Mouse (Mus musculus) CD4-positive, CD25-positive, alpha-beta regulatory T cell, adult 9 weeks (primary cell): ENCODE measurements around the gene Slc35b4. TPM values are rescaled to one million over a fixed set of nuclear protein-coding genes. Genes with fewer than 3 reads are reported as not detected.

ENCODE experiments used
- polyA plus RNA-seq: library from polyadenylated mRNA; unstranded; fragments of 100-300 nt; shearing (Covaris generic); gene quantifications from one replicate; pipeline ENCODE4 v1.2.1, GENCODE M21; 2017

Gene Slc35b4
- polyA plus RNA-seq = 66.6 TPM

DNA sequence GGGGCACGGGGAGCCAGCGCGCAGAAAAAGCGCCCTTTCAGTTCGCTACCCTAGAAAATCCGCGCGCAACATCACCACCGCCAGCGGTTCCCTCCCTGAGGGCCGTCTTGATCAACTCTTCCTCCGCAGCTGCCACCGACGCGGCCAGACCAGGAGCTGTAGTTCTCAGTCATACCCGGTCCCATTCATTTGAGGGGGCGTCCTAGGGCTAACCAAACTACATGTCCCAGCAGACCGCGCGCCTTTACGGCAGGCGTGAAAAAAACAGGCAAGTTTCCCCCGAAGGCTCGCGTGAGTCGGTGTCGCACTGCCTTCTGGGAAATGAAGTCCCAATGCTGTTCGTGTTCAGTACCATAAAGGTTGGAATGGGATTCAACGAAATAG, at the start of gene Slc35b4:
TSS of gene Slc35b4 (minus strand) at position 248 of the 384 bp plus-strand sequence.

Other genes starting within 250 kb of the Slc35b4 start
- not detected for gene Lrguk, start 147.7 kb downstream of the Slc35b4 start, polyA plus RNA-seq
- gene Akr1b3, start 140.4 kb upstream of the Slc35b4 start, polyA plus RNA-seq = 413 TPM
- gene Akr1b8, start 177.0 kb upstream of the Slc35b4 start, polyA plus RNA-seq = not detected
- gene Akr1b10, start 207.1 kb upstream of the Slc35b4 start, polyA plus RNA-seq = 57.1 TPM
- not detected for gene Akr1b7, start 235.2 kb upstream of the Slc35b4 start, polyA plus RNA-seq